Mouse (Mus musculus) cerebellum, adult 2 months (tissue): ENCODE results near the gene Ntrk2.

Experiments used
- CTCF ChIP-seq: fragments of 200-500 bp; IDR thresholded peaks from 2 replicates; pipeline ENCODE4 v1.5.1; 2011; ENCODE audit warnings: low read depth, mild to moderate bottlenecking, control low read depth, low read length, moderate library complexity, borderline replicate concordance; ENCODE audit not compliant: insufficient read depth
- POLR2A ChIP-seq: fragments of 200-500 bp; IDR thresholded peaks from 2 replicates; pipeline ENCODE4 v1.6.1; 2011; ENCODE audit warnings: low read length, control low read depth, borderline replicate concordance; ENCODE audit not compliant: insufficient read depth

- TF ChIP-seq CTCF (no peak), POLR2A (no peak)
These were observed 251.5 kb downstream of the Ntrk2 start for GRCm38 (mm10) chr13:59057886-59058285.
